Mouse (Mus musculus) megakaryocyte-erythroid progenitor cell, adult 5-6 weeks (primary cell): ENCODE measurements around the gene Hist1h4i. TPM values are rescaled to one million over a fixed set of nuclear protein-coding genes. Genes with fewer than 3 reads are reported as not detected.
"Not testable (repeated sequence)": the region's sequence is repeated elsewhere in the genome, so short reads cannot be mapped to it uniquely, and the experiment has no call there.

Experiments
- ATAC-seq: replicated peaks from 2 replicates; pipeline ENCODE4 v1.8.0; 2016; ENCODE audit warnings: mild to moderate bottlenecking, inconsistent platforms; ENCODE audit not compliant: severe bottlenecking, poor library complexity, low FRiP score, low TSS enrichment
- total RNA-seq, 2 experiments: library from RNA; stranded (forward) in 1 of 2; stranded (reverse) in 1 of 2; fragments of 200-1000, 215-1000 nt in 1 of 2; fragments of >200 nt in 1 of 2; fragmentation: Nextera tagmentation in 1 of 2; gene quantifications; 2 replicates each; pipeline ENCODE4 v1.2.3; 2014 to 2017

Hist1h4i gene
- 56.5 and 110 TPM in 2 replicates for total RNA-seq (2014; fragmentation: Nextera tagmentation)
- total RNA-seq (2017), result 136 and 141 TPM in 2 replicates

GRCm38 (mm10) chr13:22041142-22041536, at the start of gene Hist1h4i:
Hist1h4i (minus strand) TSS chr13:22041362.
- peak; percentile 38 for ATAC-seq

- ATAC-seq, result not testable (repeated sequence)
Observed at GRCm38 (mm10) chr13:22084140-22084539, 43.0 kb upstream of the Hist1h4i start, which contains the start of gene Vmn1r188. Vmn1r188 (plus strand) TSS chr13:22084440.

- no peak for ATAC-seq
Observed at GRCm38 (mm10) chr13:22063468-22063867, 22.3 kb upstream of the Hist1h4i start.

GRCm38 (mm10) chr13:22061422-22061821, 20.3 kb upstream of the Hist1h4i start:
- no peak for ATAC-seq

GRCm38 (mm10) chr13:22053754-22054153, 12.6 kb upstream of the Hist1h4i start:
- ATAC-seq, result no peak

GRCm38 (mm10) chr13:22051523-22051859, 10.3 kb upstream of the Hist1h4i start:
- no peak for ATAC-seq

GRCm38 (mm10) chr13:22050591-22051522, 9.7 kb upstream of the Hist1h4i start:
- ATAC-seq, result peak; percentile 94

- peak; percentile 40 for ATAC-seq
Observed at GRCm38 (mm10) chr13:22049737-22050440, 8.7 kb upstream of the Hist1h4i start.

GRCm38 (mm10) chr13:22049041-22049440, 7.9 kb upstream of the Hist1h4i start:
- no peak for ATAC-seq

GRCm38 (mm10) chr13:22045311-22045710, 4.1 kb upstream of the Hist1h4i start:
- ATAC-seq, result no peak

GRCm38 (mm10) chr13:22044432-22045155, 3.4 kb upstream of the Hist1h4i start:
- no peak for ATAC-seq

GRCm38 (mm10) chr13:22043503-22044431, 2.6 kb upstream of the Hist1h4i start:
- peak; percentile 32 for ATAC-seq

GRCm38 (mm10) chr13:22042568-22043502, 1.7 kb upstream of the Hist1h4i start, which contains the start of the genes Hist1h2ag and Hist1h2bj:
Hist1h2ag (minus strand) TSS chr13:22042944.
Hist1h2bj (plus strand) TSS chr13:22043214.
- ATAC-seq, result peak; percentile 70

GRCm38 (mm10) chr13:22041651-22042567, 747 bp upstream of the Hist1h4i start:
- ATAC-seq, result no peak

- ATAC-seq, result peak; percentile 19
Observed at GRCm38 (mm10) chr13:22040464-22041141, 559 bp downstream of the Hist1h4i start.

- ATAC-seq, result no peak
Observed at GRCm38 (mm10) chr13:22039951-22040463, 1.2 kb downstream of the Hist1h4i start.
